Mouse (Mus musculus) brain, embryonic 14.5 days (tissue): ENCODE data around the gene Elmod1.
"Not testable (repeated sequence)": the region's sequence is repeated elsewhere in the genome, so short reads cannot be mapped to it uniquely, and the experiment has no call there.

ENCODE experiments used
- CTCF ChIP-seq: fragments of 200-500 bp; IDR thresholded peaks from 2 replicates; pipeline ENCODE4 v1.5.1; 2012; ENCODE audit warnings: inconsistent platforms, mild to moderate bottlenecking, moderate library complexity, borderline replicate concordance; ENCODE audit not compliant: insufficient read depth, insufficient read length; ENCODE audit errors: extremely low read depth
- POLR2A ChIP-seq: fragments of 200-500 bp; IDR thresholded peaks from 2 replicates; pipeline ENCODE4 v1.6.1; 2012; ENCODE audit warnings: mild to moderate bottlenecking, inconsistent platforms, borderline replicate concordance; ENCODE audit not compliant: poor library complexity, insufficient read depth, insufficient read length, severe bottlenecking; ENCODE audit errors: extremely low read depth

DNA sequence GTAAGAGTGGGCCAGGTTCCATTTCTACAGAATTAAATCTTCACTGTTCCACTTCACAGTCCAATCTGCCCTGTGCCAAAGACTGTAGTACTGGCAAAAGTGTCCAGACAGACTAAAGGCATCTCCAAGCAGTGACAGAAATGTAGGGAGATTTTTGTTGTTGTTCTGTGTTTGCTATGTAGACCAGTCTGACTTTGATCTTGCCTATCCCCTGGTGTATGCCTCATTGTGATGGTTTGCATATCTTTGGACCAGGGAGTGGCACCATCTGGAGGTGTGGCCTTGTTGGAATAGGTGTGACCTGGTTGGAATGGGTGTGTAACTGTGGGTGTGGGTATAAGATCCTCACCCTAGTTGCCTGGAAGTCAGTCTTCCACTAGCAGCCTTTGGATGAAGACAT, 17.5 kb upstream of the Elmod1 start:
- not testable (repeated sequence) for TF ChIP-seq CTCF, POLR2A
